Mouse (Mus musculus) neural tube, embryonic 10.5 days (tissue): Measurements from ENCODE around the gene Best3.
A peak's percentile ranks its signal among the peaks of the same experiment; 100 is the strongest.
"Not testable (repeated sequence)": the region's sequence is repeated elsewhere in the genome, so short reads cannot be mapped to it uniquely, and the experiment has no call there.

ENCODE experiments used
- DNase-seq: peaks from one replicate; pipeline ENCODE4 v3.0.0-alpha.2; 2017; ENCODE audit warnings: low spot score; ENCODE audit errors: extremely low spot score

The Best3 gene

DNA sequence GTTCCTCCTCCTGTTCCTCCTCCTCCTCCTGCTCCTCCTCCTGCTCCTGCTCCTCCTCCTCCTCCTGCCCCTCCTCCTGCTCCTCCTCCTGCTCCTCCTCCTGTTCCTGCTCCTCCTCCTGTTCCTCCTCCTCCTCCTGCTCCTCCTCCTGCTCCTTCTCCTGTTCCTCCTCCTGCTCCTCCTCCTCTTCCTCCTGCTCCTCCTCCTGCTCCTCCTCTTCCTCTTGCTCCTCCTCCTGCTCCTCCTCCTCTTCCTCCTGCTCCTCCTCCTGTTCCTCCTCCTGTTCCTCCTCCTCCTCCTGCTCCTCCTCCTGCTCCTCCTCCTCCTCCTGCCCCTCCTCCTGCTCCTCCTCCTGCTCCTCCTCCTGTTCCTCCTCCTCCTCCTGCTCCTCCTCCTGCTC is 39.7 kb downstream of the Best3 start:
- DNase-seq: not testable (repeated sequence)

DNA sequence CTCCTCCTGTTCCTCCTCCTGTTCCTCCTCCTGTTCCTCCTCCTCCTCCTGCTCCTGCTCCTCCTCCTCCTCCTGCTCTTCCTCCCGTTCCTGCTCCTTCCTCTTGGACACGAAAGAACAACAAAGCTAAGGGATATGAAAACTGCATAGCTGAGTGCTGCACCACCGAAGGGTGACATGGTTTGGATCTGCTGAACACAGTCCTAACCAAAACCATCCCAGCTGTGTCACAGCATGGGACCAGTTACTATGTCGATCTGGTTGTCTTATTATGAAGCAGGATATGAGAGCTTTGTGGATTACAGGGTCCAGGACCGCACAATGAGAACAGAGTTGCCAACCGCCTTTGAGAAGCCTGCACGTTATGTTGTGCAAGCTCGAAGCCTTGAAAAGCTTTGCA is 40.1 kb downstream of the Best3 start:
- no peak for DNase-seq

DNA sequence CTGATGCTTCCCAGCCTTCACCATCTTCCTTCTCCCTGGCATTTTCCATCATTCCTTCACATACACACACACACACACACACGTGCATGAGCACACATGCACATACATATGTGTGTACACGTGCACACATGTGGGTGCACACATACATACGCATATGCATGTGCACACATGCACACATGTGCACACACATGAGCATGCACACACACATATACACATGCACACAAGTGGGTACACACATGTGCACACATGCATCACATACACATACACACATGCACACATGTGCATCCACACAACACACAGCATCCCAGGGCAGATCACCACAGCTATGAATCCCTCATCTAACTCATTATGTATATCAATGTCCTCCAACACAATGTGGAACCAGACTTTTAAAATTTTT is 45.0 kb downstream of the Best3 start:
- no peak for DNase-seq

DNA sequence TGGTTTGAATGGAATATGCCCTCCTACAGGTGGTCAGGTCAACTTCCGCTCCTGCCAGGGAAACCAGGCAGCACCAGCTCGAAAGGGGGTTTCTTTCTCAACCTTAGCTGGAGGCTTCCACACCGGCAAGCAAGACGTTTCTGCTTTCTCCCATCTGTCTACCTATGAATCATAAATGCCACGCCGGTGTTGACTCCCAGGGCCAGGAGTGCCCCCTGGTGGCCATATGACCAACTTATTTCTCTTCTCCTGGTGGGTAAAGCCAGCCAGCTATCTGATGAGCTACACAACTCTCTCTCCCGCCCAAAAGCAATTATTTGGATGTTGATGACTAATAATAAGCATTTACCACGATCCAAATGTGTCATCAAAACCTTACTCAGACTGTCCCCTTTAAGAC is 47.7 kb downstream of the Best3 start:
- DNase-seq: peak; percentile 81

DNA sequence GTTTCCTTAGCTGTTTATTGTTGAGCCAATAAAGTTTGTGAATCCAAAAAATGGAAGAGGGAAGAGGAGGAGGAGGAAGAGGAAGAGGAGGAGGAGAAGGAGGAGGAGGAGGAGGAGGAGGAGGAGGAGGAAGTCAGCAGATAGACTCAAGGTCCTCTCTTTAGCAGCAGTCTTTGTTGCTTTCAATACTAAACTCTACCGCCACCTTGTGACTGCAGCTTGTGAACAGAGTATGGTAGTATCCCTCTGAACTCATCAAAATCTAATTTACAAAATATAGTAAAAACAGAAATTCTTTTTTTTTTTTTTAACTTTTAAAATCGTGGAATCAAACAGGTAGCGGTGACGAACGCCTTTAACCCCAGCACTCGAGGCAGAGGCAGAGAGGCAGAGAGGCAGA is 54.2 kb downstream of the Best3 start:
- DNase-seq: no peak

DNA sequence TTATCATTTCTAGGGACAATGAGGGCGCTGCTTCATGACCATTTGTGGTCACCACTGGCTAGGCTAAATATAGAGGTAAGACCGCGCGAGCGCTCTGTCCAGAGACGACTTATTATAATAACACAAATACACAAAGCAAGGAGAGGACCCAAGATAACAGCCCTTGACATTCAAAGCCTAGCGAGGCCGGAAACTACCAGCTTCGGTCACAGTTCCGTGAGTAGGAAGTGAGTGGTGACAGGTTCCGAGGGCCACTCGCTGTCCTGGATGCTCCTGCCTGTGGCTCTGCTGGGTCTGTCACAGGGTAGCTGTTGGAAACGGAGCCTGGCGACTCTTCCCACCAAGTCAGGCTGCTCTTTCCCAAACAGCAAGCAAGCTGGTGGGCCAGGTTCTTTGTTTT is 56.2 kb downstream of the Best3 start:
- no peak for DNase-seq

DNA sequence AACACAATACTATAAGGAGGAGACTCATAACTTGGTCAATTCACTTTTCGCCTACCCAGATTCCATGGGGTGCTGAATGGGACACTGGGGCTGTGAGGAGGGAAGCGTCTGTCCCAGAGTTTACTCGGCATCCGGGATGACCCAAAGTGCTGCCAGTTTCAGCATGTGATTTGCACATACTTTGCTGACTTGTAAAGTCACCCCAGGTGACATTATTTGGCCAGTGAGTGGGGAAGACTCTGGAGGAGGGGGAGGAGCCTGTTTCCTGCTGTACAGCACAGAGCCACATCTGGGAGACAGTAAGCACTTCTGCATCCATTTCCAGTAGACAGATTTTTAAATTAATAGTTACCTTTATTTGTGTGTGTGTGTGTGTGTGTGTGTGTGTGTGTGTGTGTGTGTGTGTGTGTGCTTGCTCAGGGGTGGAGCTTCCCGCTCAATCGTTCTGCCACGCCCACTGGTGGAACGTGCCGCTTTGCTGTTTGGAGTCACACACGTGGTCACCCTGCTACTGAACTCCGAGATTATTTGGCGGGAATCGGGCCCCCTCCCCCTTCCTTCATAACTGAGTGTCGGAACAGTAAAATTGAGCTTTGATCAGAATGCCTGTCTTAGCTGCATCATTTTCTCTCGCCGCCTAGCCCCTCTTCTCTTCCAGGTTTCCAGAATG is 57.5 kb downstream of the Best3 start:
- DNase-seq: not testable (repeated sequence)

DNA sequence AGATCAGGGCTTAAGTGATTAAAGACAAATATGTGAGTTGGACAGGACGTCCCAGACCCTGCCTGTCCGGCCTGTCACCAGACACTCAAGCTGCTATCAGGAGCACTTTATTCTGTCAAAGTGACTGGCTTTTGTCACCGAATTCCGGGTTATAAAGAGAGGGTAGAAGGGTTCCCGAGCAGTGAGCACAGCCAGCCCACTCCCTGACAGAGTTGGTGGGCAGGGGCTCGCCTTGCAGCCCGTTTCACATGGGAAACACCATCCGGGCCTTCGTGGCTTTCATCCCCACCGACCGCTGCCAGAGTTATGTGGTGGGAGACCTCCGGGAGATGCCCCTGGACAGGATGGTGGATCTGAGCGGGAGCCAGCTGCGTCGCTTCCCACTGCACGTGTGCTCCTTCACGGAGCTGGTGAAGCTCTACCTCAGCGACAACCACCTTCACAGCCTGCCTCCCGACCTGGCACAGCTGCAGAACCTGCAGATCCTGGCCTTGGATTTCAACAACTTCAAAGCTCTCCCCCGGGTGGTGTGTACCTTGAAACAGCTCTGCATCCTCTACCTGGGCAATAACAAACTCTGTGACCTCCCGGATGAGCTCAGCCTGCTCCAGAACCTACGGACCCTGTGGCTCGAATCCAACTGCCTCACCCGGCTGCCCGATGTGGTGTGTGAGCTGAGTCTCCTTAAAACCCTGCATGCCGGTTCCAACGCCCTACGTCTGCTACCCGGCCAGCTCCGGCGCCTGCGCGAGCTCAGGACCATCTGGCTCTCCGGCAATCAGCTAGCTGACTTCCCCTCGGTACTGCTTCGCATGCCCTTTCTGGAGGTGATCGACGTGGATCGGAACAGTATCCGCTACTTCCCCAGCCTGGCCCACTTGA is 59.3 kb downstream of the Best3 start, which contains the start of gene Lrrc10:
Gene Lrrc10, plus strand, starts transcription at position 167 of the 882 bp plus-strand sequence.
- DNase-seq: peak; percentile 41

DNA sequence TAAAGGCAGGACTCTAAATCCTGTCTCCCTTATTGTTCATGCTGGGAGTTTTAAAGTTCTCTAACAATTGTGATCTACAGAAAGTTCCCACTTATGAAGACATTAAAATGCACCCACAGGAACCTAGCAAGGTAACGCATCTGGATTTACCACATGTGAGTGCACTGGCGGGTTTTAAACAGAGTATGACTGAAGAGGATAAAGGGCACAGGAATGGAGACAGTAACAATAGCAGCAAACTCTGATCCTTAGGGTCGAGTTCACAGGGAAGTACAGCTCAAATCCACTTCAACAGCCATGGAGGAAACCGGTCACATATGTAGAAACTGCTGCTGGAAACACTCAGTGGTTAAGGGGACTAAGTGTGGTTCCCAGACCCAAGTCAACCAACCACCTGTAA is 63.1 kb downstream of the Best3 start:
- DNase-seq: no peak

DNA sequence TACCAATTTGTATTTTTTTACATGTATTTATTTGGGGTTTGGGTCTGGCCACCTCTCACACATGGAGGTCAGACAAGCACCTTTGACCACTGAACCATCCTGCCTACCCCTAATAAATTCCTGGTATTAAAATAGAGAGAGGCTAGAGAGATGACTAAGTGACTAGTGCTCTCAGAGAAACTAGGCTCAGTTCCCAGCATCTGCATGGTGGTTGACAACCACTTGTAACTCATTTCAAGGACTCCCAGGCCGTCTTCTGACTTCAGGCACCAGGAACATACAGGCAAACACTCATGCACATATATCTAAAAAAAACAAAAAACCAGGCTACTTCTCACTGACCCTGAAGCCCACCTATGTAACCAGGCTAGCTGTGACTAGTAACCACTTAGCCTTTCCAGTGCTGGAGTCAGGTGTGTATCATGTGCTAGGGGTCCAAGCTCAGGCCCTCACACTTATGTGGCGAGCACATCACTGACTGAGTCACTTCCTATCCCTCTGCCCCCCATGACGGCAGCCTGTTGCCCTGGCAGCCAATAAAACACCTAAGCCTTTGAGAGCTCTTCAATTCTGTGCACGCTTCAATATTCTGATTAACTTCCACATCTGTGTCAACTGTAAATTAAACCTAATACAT is 64.0 kb downstream of the Best3 start:
- DNase-seq: no peak

DNA sequence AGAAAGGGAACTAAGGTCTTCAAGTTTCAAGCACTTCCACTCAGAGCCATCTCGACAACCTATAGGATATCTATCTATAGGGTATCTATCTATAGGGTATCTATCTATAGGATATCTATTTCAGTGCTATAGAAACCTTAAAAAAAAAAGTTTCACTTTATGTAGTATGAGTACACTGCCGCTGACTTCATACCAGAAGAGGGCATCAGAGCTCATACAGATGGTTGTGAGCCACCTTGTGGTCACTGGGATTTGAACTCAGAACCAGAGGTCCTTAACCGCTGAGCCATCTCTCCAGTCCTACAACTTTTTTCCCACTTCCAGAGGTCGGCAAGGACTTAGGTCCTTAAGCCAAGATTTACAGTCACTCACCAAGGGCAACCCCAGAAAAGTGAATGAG is 69.6 kb downstream of the Best3 start:
- DNase-seq: no peak

DNA sequence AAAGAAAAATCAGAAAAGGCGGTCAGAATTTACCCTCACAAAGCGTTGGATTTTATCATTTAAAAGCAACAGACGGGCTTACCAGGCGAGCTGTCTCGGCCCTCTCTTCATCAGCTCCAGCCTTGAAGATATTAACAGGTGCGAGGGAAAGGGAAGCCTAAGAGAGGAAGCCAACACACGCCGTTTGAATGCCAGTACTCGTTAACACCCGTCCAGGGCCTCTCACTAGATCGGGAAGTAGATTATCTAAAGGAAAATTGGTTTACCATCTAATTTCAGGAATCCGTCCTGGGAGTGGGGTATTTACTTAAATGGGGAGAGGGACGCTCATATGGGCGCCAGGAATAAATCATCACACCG is 76.8 kb downstream of the Best3 start:
- no peak for DNase-seq

DNA sequence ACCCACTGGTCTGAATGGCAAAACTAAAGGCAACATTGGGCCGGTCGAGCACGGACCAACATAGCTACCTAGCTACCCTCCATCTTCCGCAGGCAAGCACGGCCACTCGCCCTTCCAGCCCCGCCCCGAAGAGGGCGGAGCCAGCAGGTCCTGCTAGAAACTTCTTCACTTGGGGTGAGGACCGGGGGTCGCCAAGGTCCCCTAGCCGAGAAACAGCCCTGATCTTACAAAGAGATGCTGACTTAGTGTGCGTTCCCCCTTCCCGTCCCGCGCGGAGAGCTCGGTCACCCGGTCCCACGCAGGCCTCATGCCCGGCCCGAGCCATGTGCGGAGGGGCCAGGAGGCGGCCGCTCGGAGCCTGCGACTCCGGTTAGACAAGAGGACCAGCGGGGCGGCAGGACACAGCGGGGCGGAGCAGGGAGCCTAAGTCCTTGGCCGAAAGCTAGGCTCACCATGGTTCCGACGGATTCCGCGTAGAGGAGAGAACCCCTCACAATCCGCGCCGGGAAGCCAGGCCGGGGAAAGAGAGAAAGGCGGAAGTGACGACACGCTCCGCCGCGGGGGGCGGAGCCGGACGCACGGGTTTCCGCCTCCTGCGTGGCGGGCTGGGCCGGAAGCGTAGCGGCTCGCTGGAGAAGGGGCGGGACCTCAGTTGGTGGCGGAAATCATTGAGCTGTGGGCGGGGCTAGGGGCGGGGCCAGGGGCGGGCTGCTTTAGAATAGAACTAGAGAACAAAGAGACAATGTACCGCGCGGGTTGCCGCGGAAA is 77.3 kb downstream of the Best3 start, which contains the start of gene Cct2:
Gene Cct2, minus strand, starts transcription at position 561 of the 768 bp plus-strand sequence.
- DNase-seq: peak; percentile 98

DNA sequence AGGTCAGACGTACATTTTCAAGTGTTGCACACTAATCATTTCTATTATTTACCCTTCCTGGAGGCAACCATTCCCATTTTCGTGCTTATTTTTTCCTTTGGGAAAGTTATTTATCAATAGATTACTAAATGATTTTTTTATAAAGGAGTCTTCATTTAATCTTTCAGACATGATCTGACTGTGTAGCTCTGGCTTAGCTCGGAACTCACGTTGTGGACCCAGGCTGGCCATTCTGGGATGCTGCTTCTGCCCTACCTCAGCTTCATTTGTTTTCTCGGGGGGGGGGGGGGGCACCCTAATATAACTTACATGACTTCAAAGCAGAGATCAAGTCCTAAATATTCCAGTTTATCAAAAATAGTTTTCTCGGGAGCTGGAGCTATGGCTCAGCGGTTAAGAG is 78.0 kb downstream of the Best3 start:
- no peak for DNase-seq

DNA sequence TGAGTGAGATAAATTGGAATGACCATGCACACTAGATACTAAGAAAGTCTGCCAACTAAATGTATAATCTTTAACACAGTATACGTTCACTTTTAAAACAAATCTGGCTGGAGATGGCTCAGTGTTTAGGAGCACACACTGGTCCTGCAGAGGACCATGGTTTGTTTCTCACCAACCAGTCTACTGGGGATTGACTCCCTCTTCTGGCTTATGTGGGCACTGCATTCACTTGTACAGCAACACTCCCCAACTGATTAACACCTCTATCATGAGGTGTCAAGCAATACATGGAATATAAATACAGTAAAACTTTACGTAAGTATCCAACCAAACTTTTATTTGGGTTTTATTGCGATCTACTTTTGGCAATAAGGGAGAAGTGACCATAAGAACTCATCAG is 83.0 kb downstream of the Best3 start:
- DNase-seq: no peak

DNA sequence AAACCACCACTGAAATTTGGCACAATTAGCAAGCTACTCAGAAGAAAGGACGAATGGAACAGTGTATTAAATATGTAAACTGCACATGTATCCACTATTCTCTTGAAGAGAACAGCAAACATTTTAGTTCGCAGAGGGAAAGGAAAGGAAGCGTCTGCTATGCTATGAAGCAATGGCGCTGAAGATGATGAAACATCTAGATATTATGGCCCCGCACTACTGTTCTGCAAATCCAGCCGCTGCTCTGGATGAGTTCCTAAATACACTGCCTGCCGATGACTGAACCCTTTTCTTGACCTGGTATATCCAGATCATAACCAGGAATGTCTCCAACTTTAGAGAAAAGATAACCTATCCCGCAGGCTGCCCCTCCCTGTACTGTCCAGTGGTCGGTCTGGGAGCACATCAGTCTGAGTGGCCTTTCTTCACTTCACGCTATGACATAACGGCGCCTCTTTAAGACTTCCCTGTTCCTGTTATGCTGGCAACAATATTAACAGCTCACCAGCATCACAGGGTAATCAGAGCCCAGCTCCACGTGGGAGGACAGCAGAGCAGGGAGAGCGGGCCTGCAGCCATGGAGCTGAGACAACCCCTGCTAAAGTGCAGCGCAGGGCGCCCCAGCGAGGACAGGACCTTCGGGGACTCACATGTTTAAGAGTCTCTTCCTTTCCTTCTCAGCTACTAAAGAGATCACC is 86.2 kb downstream of the Best3 start:
- DNase-seq: no peak

DNA sequence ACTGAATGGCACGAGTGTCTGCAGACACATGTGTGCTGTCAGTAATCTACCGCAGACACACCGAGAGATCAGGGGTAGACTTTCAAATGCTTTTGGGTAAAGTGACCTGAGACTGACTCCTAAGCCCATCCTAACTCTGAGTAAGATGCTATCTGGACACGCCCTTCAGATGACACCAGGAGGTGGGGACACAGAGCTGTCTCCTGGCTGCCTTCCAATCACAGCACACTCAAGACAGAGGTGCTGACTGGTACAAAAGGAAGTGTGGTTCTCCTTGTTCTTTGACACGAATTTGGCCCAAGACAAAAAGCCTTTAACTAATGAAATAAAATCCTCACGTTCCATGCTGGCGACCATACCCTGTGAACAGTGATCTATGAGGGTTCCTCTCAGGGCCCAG is 87.1 kb downstream of the Best3 start:
- DNase-seq: no peak
